Mouse (Mus musculus): ENCODE results near the gene Batf3. TPM values are rescaled to one million over a fixed set of nuclear protein-coding genes. Genes with fewer than 3 reads are reported as not detected.
"Not testable (repeated sequence)": the region's sequence is repeated elsewhere in the genome, so short reads cannot be mapped to it uniquely, and the experiment has no call there.

Gene Batf3
- polyA plus RNA-seq, 1 experiment from 2014 or later, result 2.8 TPM

- no peaks in the 10 kb centered on the region for H3K27me3 ChIP-seq (ENCODE audit: control insufficient read depth, insufficient read depth, low read length)
- no peak overlapping the region for H3K9ac ChIP-seq (ENCODE audit: low read length)
- H3K36me3 ChIP-seq (ENCODE audit: control insufficient read depth, insufficient read depth), result no peaks in the 10 kb centered on the region
- H3K27ac ChIP-seq (ENCODE audit: low read length), result no peak overlapping the region
- H3K4me2 ChIP-seq (ENCODE audit: low read depth, low read length), result no peak overlapping the region
- H3K4me1 ChIP-seq (ENCODE audit: control insufficient read depth, insufficient read depth, low read length), result no peaks in the 10 kb centered on the region; the same call in 1 of the 2 replicates
- ATAC-seq (replicated peaks; ENCODE audit: extremely low read depth, insufficient read depth, low FRiP score), result no peak
- no peak overlapping the region for H3K4me3 ChIP-seq (ENCODE audit: low read length)
- WGBS, result 63% methylated on average over 5 of the region's 5 CpGs
- H3K9me3 ChIP-seq (replicated peaks; ENCODE audit: control insufficient read depth, low read length), result peaks cover 8% of the 10 kb centered on the region; the same call in 1 of the 2 replicates
Measured at GRCm38 (mm10) chr1:191132240-191132639, 34.6 kb downstream of the Batf3 start.

GRCm38 (mm10) chr1:191132934-191133333, 35.3 kb downstream of the Batf3 start:
- Histone ChIP-seq H3K4me2 (ENCODE audit: low read depth, low read length) (no peak overlapping the region), H3K36me3 (ENCODE audit: control insufficient read depth, insufficient read depth) (no peaks in the 10 kb centered on the region), H3K9ac (ENCODE audit: low read length) (no peak overlapping the region), H3K4me1 (ENCODE audit: control insufficient read depth, insufficient read depth, low read length) (no peaks in the 10 kb centered on the region; the same call in 1 of the 2 replicates), H3K27me3 (ENCODE audit: control insufficient read depth, insufficient read depth, low read length) (no peaks in the 10 kb centered on the region), H3K4me3 (ENCODE audit: low read length) (no peak overlapping the region), H3K9me3 (replicated peaks; ENCODE audit: control insufficient read depth, low read length) (peaks cover 8% of the 10 kb centered on the region; the same call in 1 of the 2 replicates), H3K27ac (ENCODE audit: low read length) (no peak overlapping the region)
- no peak; the same call in 1 of the 2 replicates for ATAC-seq (replicated peaks; ENCODE audit: extremely low read depth, insufficient read depth, low FRiP score)
- 57% methylated on average over 5 of the region's 5 CpGs for WGBS

GRCm38 (mm10) chr1:191135406-191135805, 37.8 kb downstream of the Batf3 start:
- WGBS, result 64% methylated on average over 4 of the region's 4 CpGs
- no peak overlapping the region for H3K4me3 ChIP-seq (ENCODE audit: low read length)
- H3K9ac ChIP-seq (ENCODE audit: low read length), result no peak overlapping the region
- no peaks in the 10 kb centered on the region for H3K9me3 ChIP-seq (replicated peaks; ENCODE audit: control insufficient read depth, low read length)
- no peak overlapping the region for H3K27ac ChIP-seq (ENCODE audit: low read length)
- H3K27me3 ChIP-seq (ENCODE audit: control insufficient read depth, insufficient read depth, low read length), result no peaks in the 10 kb centered on the region
- ATAC-seq (replicated peaks; ENCODE audit: extremely low read depth, insufficient read depth, low FRiP score), result no peak
- H3K4me1 ChIP-seq (ENCODE audit: control insufficient read depth, insufficient read depth, low read length), result no peaks in the 10 kb centered on the region; the same call in 1 of the 2 replicates
- H3K4me2 ChIP-seq (ENCODE audit: low read depth, low read length), result no peak overlapping the region
- no peaks in the 10 kb centered on the region for H3K36me3 ChIP-seq (ENCODE audit: control insufficient read depth, insufficient read depth)

- H3K4me1 ChIP-seq (ENCODE audit: control insufficient read depth, insufficient read depth, low read length), result no peaks in the 10 kb centered on the region
- no peak overlapping the region for H3K4me3 ChIP-seq (ENCODE audit: low read length)
- WGBS, result 87% methylated on average over 4 of the region's 4 CpGs
- no peaks in the 10 kb centered on the region for H3K36me3 ChIP-seq (ENCODE audit: control insufficient read depth, insufficient read depth)
- no peaks in the 10 kb centered on the region for H3K27me3 ChIP-seq (ENCODE audit: control insufficient read depth, insufficient read depth, low read length)
- H3K4me2 ChIP-seq (ENCODE audit: low read depth, low read length), result no peak overlapping the region
- H3K9ac ChIP-seq (ENCODE audit: low read length), result no peak overlapping the region
- no peak overlapping the region for H3K27ac ChIP-seq (ENCODE audit: low read length)
- ATAC-seq (replicated peaks; ENCODE audit: extremely low read depth, insufficient read depth, low FRiP score), result no peak
- no peaks in the 10 kb centered on the region for H3K9me3 ChIP-seq (replicated peaks; ENCODE audit: control insufficient read depth, low read length)
Measured at GRCm38 (mm10) chr1:191138436-191138835, 40.8 kb downstream of the Batf3 start.

- Histone ChIP-seq H3K9me3 (replicated peaks; ENCODE audit: control insufficient read depth, low read length) (no peaks in the 10 kb centered on the region), H3K36me3 (ENCODE audit: control insufficient read depth, insufficient read depth) (no peaks in the 10 kb centered on the region), H3K27me3 (ENCODE audit: control insufficient read depth, insufficient read depth, low read length) (no peaks in the 10 kb centered on the region), H3K9ac (ENCODE audit: low read length) (no peak overlapping the region), H3K4me2 (ENCODE audit: low read depth, low read length) (no peak overlapping the region), H3K27ac (ENCODE audit: low read length) (no peak overlapping the region), H3K4me1 (ENCODE audit: control insufficient read depth, insufficient read depth, low read length) (no peaks in the 10 kb centered on the region), H3K4me3 (ENCODE audit: low read length) (no peak overlapping the region)
- 34% methylated on average over 7 of the region's 7 CpGs for WGBS
- no peak for ATAC-seq (replicated peaks; ENCODE audit: extremely low read depth, insufficient read depth, low FRiP score)
Measured at GRCm38 (mm10) chr1:191138874-191139495, 41.3 kb downstream of the Batf3 start.

GRCm38 (mm10) chr1:191140983-191141382, 43.3 kb downstream of the Batf3 start:
- Histone ChIP-seq H3K27me3 (ENCODE audit: control insufficient read depth, insufficient read depth, low read length) (no peaks in the 10 kb centered on the region), H3K4me3 (ENCODE audit: low read length) (no peak overlapping the region), H3K9me3 (replicated peaks; ENCODE audit: control insufficient read depth, low read length) (no peaks in the 10 kb centered on the region), H3K9ac (ENCODE audit: low read length) (no peak overlapping the region), H3K27ac (ENCODE audit: low read length) (no peak overlapping the region), H3K4me2 (ENCODE audit: low read depth, low read length) (no peak overlapping the region), H3K36me3 (ENCODE audit: control insufficient read depth, insufficient read depth) (no peaks in the 10 kb centered on the region), H3K4me1 (ENCODE audit: control insufficient read depth, insufficient read depth, low read length) (no peaks in the 10 kb centered on the region)
- ATAC-seq (replicated peaks; ENCODE audit: extremely low read depth, insufficient read depth, low FRiP score), result no peak
- 74% methylated on average over 8 of the region's 8 CpGs for WGBS

- not testable (repeated sequence) for H3K4me2 ChIP-seq (ENCODE audit: low read depth, low read length); H3K27me3 ChIP-seq (ENCODE audit: control insufficient read depth, insufficient read depth, low read length); H3K9me3 ChIP-seq (replicated peaks; ENCODE audit: control insufficient read depth, low read length); ATAC-seq (replicated peaks; ENCODE audit: extremely low read depth, insufficient read depth, low FRiP score); H3K36me3 ChIP-seq (ENCODE audit: control insufficient read depth, insufficient read depth); H3K9ac ChIP-seq (ENCODE audit: low read length); H3K4me1 ChIP-seq (ENCODE audit: control insufficient read depth, insufficient read depth, low read length); H3K27ac ChIP-seq (ENCODE audit: low read length); H3K4me3 ChIP-seq (ENCODE audit: low read length)
- WGBS, result 79% methylated on average over 5 of the region's 5 CpGs
Measured at GRCm38 (mm10) chr1:191149489-191149888, 51.8 kb downstream of the Batf3 start.

GRCm38 (mm10) chr1:191150924-191151605, 53.4 kb downstream of the Batf3 start:
- no peak overlapping the region for H3K4me3 ChIP-seq (ENCODE audit: low read length)

GRCm38 (mm10) chr1:191153052-191153451, 55.4 kb downstream of the Batf3 start:
- Histone ChIP-seq H3K27ac (ENCODE audit: low read length) (no peak overlapping the region), H3K9ac (ENCODE audit: low read length) (no peak overlapping the region), H3K9me3 (replicated peaks; ENCODE audit: control insufficient read depth, low read length) (peaks cover 9% of the 10 kb centered on the region), H3K36me3 (ENCODE audit: control insufficient read depth, insufficient read depth) (no peaks in the 10 kb centered on the region), H3K4me3 (ENCODE audit: low read length) (no peak overlapping the region), H3K27me3 (ENCODE audit: control insufficient read depth, insufficient read depth, low read length) (no peaks in the 10 kb centered on the region), H3K4me2 (ENCODE audit: low read depth, low read length) (no peak overlapping the region), H3K4me1 (ENCODE audit: control insufficient read depth, insufficient read depth, low read length) (peaks cover 9% of the 10 kb centered on the region; the same call in 1 of the 2 replicates)
- no peak for ATAC-seq (replicated peaks; ENCODE audit: extremely low read depth, insufficient read depth, low FRiP score)
- WGBS, result 18% methylated on average over 4 of the region's 4 CpGs

More at GRCm38 (mm10) chr1:191150924-191151605, 53.4 kb downstream of the Batf3 start:
- no peaks in the 10 kb centered on the region for H3K36me3 ChIP-seq (ENCODE audit: control insufficient read depth, insufficient read depth)
- H3K9ac ChIP-seq (ENCODE audit: low read length), result no peak overlapping the region
- no peak for ATAC-seq (replicated peaks; ENCODE audit: extremely low read depth, insufficient read depth, low FRiP score)
- H3K9me3 ChIP-seq (replicated peaks; ENCODE audit: control insufficient read depth, low read length), result no peaks in the 10 kb centered on the region
- H3K4me1 ChIP-seq (ENCODE audit: control insufficient read depth, insufficient read depth, low read length), result peaks cover 9% of the 10 kb centered on the region; the same call in 1 of the 2 replicates
- no peaks in the 10 kb centered on the region for H3K27me3 ChIP-seq (ENCODE audit: control insufficient read depth, insufficient read depth, low read length)
- no peak overlapping the region for H3K4me2 ChIP-seq (ENCODE audit: low read depth, low read length)
- no peak overlapping the region for H3K27ac ChIP-seq (ENCODE audit: low read length)
- WGBS, result 55% methylated on average over 8 of the region's 8 CpGs

All from heart, embryonic 16.5 days (tissue).